Mouse (Mus musculus) G1E (cell line): ENCODE measurements around the gene Maml3.

Experiments
- CTCF ChIP-seq: IDR thresholded peaks from 2 replicates; pipeline ENCODE4 v1.5.1; 2012; ENCODE audit warnings: low read depth, low read length, inconsistent platforms, mixed read lengths
- GATA1 ChIP-seq: IDR thresholded peaks from 2 replicates; pipeline ENCODE4 v1.6.1; 2012; ENCODE audit warnings: borderline replicate concordance, low read length, inconsistent platforms, mixed read lengths
- GATA2 ChIP-seq: IDR thresholded peaks from 2 replicates; pipeline ENCODE4 v1.6.1; 2012; ENCODE audit warnings: low read depth, low read length, inconsistent platforms, borderline replicate concordance
- POLR2AphosphoS5 ChIP-seq: IDR thresholded peaks from 2 replicates; pipeline ENCODE4 v1.6.1; 2012; ENCODE audit warnings: low read depth, low read length, inconsistent platforms; ENCODE audit not compliant: insufficient replicate concordance
- TAL1 ChIP-seq: conservative IDR thresholded peaks from 2 replicates; pipeline ENCODE4 v1.6.1; 2012; ENCODE audit warnings: low read depth, low read length, inconsistent platforms, mixed read lengths

DNA sequence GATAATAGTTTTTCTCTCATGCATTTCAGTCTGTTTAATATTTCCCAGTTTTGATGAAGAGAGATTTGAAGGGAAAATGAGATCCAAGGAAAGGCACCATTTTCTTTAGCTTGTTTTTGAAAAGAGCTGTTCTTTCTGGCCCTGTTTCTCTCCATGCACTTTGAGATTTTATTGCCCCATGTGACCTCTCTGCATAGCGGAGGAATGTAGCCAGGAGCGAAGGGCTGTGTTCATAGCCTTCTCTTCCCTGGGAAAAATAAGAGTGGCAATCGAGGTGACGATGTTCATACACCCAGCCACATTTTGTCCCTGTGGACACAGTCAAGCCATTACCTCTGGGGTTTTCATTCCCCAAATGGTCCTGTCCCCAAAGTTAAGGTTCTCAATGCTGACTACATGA lies 404.8 kb downstream of the Maml3 start:
- TF ChIP-seq CTCF (no peak), POLR2AphosphoS5 (no peak), GATA1 (no peak), TAL1 (no peak), GATA2 (no peak)
